Mouse (Mus musculus) embryo, embryonic 10.5 days (tissue): ENCODE measurements around the gene Uhmk1.
A peak's percentile ranks its signal among the peaks of the same experiment; 100 is the strongest.

Experiments used
- DNase-seq: peaks from one replicate; pipeline ENCODE4 v3.0.0-alpha.2; 2015; ENCODE audit warnings: low spot score

The Uhmk1 gene

GRCm38 (mm10) chr1:170174814-170175332, 40.3 kb downstream of the Uhmk1 start, which contains the start of gene Uap1:
TSS of gene Uap1 (minus strand) at chr1:170174957.
- DNase-seq, result peak; percentile 98

GRCm38 (mm10) chr1:170173991-170174813, 41.0 kb downstream of the Uhmk1 start:
- DNase-seq, result peak; percentile 54

GRCm38 (mm10) chr1:170167781-170168180, 47.4 kb downstream of the Uhmk1 start:
- DNase-seq, result no peak

GRCm38 (mm10) chr1:170164913-170165312, 50.3 kb downstream of the Uhmk1 start:
- no peak for DNase-seq

GRCm38 (mm10) chr1:170164053-170164614, 51.1 kb downstream of the Uhmk1 start:
- DNase-seq, result no peak

GRCm38 (mm10) chr1:170163398-170163943, 51.7 kb downstream of the Uhmk1 start:
- DNase-seq, result no peak

GRCm38 (mm10) chr1:170161852-170162251, 53.3 kb downstream of the Uhmk1 start:
- no peak for DNase-seq

GRCm38 (mm10) chr1:170160397-170160938, 54.7 kb downstream of the Uhmk1 start:
- DNase-seq, result no peak

- no peak for DNase-seq
Measured at GRCm38 (mm10) chr1:170159707-170160106, 55.5 kb downstream of the Uhmk1 start.

- DNase-seq, result no peak
Measured at GRCm38 (mm10) chr1:170155761-170156160, 59.4 kb downstream of the Uhmk1 start.

- no peak for DNase-seq
Measured at GRCm38 (mm10) chr1:170155298-170155697, 59.9 kb downstream of the Uhmk1 start.

- DNase-seq, result no peak
Measured at GRCm38 (mm10) chr1:170153986-170154385, 61.2 kb downstream of the Uhmk1 start.

GRCm38 (mm10) chr1:170152552-170152951, 62.6 kb downstream of the Uhmk1 start:
- no peak for DNase-seq

- DNase-seq, result no peak
Measured at GRCm38 (mm10) chr1:170150870-170151269, 64.3 kb downstream of the Uhmk1 start.

- no peak for DNase-seq
Measured at GRCm38 (mm10) chr1:170149756-170150155, 65.4 kb downstream of the Uhmk1 start.

GRCm38 (mm10) chr1:170148536-170148935, 66.7 kb downstream of the Uhmk1 start:
- no peak for DNase-seq

- no peak for DNase-seq
Measured at GRCm38 (mm10) chr1:170147651-170148448, 67.3 kb downstream of the Uhmk1 start.

GRCm38 (mm10) chr1:170145606-170146005, 69.6 kb downstream of the Uhmk1 start:
- DNase-seq, result no peak
